29 mouse cellular contexts compared by ENCODE assay signal in genomic region chr1:138607862-138608261, GRCm38 (mm10). TPM values are rescaled to one million over a fixed set of nuclear protein-coding genes. Genes with fewer than 3 reads are reported as not detected.
A peak's percentile ranks its signal among the peaks of the same experiment; 100 is the strongest.
DNase-seq lines count a peak whose midpoint lies in the region; ATAC-seq and TF ChIP-seq lines count a peak whose summit lies in the region.
"Had no signal": no experiment of that assay in that cellular context is flagged by ENCODE, and none has a peak within 500 bp of the region (broad histone marks: within the 10 kb centered on the region; RNA-seq: fewer than 3 reads in every experiment).

No protein-coding gene starts in this region.

- H3K27ac ChIP-seq in gastrocnemius, adult 2 months: peak overlapping the region; percentile 16; the same call in 1 of the 2 replicates
- H3K27ac ChIP-seq in heart, embryonic 12.5 days (ENCODE audit: poor library complexity, severe bottlenecking): peak overlapping the region; percentile 29; the same call in 1 of the 2 replicates
- H3K27ac ChIP-seq in heart, embryonic 15.5 days: peak overlapping the region; percentile 65
- H3K27ac ChIP-seq: embryonic facial prominence, embryonic 10.5 days; embryonic facial prominence, embryonic 13.5 days; forebrain, embryonic 12.5 days; forebrain, embryonic 15.5 days; hindbrain, embryonic 10.5 days; hindbrain, embryonic 13.5 days; intestine, embryonic 15.5 days had no signal

- H3K9me3 ChIP-seq in heart, embryonic 12.5 days (replicated peaks): no peaks in the 10 kb centered on the region
- H3K9me3 ChIP-seq in heart, embryonic 15.5 days (replicated peaks): no peaks in the 10 kb centered on the region
- H3K9me3 ChIP-seq: embryonic facial prominence, embryonic 10.5 days; embryonic facial prominence, embryonic 13.5 days; forebrain, embryonic 12.5 days; forebrain, embryonic 15.5 days; hindbrain, embryonic 10.5 days; hindbrain, embryonic 13.5 days; intestine, embryonic 15.5 days had no signal

- no peaks in the 10 kb centered on the region for H3K27me3 ChIP-seq in heart, embryonic 12.5 days (replicated peaks)
- H3K27me3 ChIP-seq in heart, embryonic 15.5 days: no peaks in the 10 kb centered on the region
- H3K27me3 ChIP-seq: embryonic facial prominence, embryonic 13.5 days; forebrain, embryonic 12.5 days; forebrain, embryonic 15.5 days; hindbrain, embryonic 13.5 days; intestine, embryonic 15.5 days had no signal

- no peak for ATAC-seq in heart, embryonic 12.5 days (ENCODE audit: insufficient number of reproducible peaks, low FRiP score)
- no peak for ATAC-seq in heart, embryonic 15.5 days (replicated peaks; ENCODE audit: insufficient number of reproducible peaks, insufficient read depth, low FRiP score, low read depth)
- ATAC-seq in megakaryocyte-erythroid progenitor cell, adult 5-6 weeks (replicated peaks; ENCODE audit: low FRiP score, low TSS enrichment, poor library complexity, severe bottlenecking): no peak
- ATAC-seq: forebrain, embryonic 15.5 days; hindbrain, embryonic 16.5 days; intestine, embryonic 15.5 days had no signal

- WGBS in heart, embryonic 12.5 days: 78% methylated on average over 7 of the region's 7 CpGs
- 57% methylated on average over 7 of the region's 7 CpGs for WGBS in heart, embryonic 15.5 days

- peak overlapping the region; percentile 30; the same call in 1 of the 2 replicates for H3K4me2 ChIP-seq in heart, embryonic 12.5 days
- 0 out of 2 replicates have a peak overlapping the region, but pooled peaks have one; percentile 21 for H3K4me2 ChIP-seq in heart, embryonic 15.5 days
- H3K4me2 ChIP-seq: embryonic facial prominence, embryonic 13.5 days; forebrain, embryonic 12.5 days; forebrain, embryonic 15.5 days; hindbrain, embryonic 13.5 days; intestine, embryonic 15.5 days had no signal

- no peak for TF ChIP-seq CTCF in gastrocnemius, adult 2 months (IDR thresholded peaks at IDR 0.05)

- peaks cover 27% of the 10 kb centered on the region for H3K4me1 ChIP-seq in heart, embryonic 12.5 days (replicated peaks)
- peaks cover 30% of the 10 kb centered on the region for H3K4me1 ChIP-seq in heart, embryonic 15.5 days (replicated peaks)
- H3K4me1 ChIP-seq: embryonic facial prominence, embryonic 10.5 days; embryonic facial prominence, embryonic 13.5 days; forebrain, embryonic 12.5 days; forebrain, embryonic 15.5 days; hindbrain, embryonic 10.5 days; hindbrain, embryonic 13.5 days; intestine, embryonic 15.5 days had no signal

- no peak for DNase-seq in gastrocnemius, adult 2 months
- DNase-seq in gastrocnemius, postnatal 10 days: no peak
- no peak for DNase-seq in heart, postnatal 14 days
- no peak for DNase-seq in heart, postnatal 10 days
- peak; percentile 60 for DNase-seq in A20 (ENCODE audit: low read depth, low spot score)
- DNase-seq: adrenal gland, adult 2 months; adrenal gland, postnatal 14 days; B cell, adult 2 months; cerebellum, adult 11 months; cerebellum, adult 8-10 months; cerebellum, postnatal 10 days; cerebellum, postnatal 36 days; embryo, embryonic 11 days; gastrocnemius, postnatal 14 days; heart, adult 18-20 months; kidney, adult 18-20 months; kidney, adult 9 months had no signal

- no peaks in the 10 kb centered on the region for H3K36me3 ChIP-seq in heart, embryonic 12.5 days
- no peaks in the 10 kb centered on the region for H3K36me3 ChIP-seq in heart, embryonic 15.5 days
- H3K36me3 ChIP-seq: embryonic facial prominence, embryonic 10.5 days; embryonic facial prominence, embryonic 13.5 days; forebrain, embryonic 12.5 days; forebrain, embryonic 15.5 days; hindbrain, embryonic 10.5 days; hindbrain, embryonic 13.5 days; intestine, embryonic 15.5 days had no signal

- intact Hi-C loops in gastrocnemius, adult 2 months (cut with DNase I): no loop called here
- intact Hi-C loops in heart, postnatal 14 days (cut with DNase I): no loop called here
- intact Hi-C loops in heart, postnatal 10 days (cut with DNase I): no loop called here

- no peak overlapping the region for H3K9ac ChIP-seq in heart, embryonic 12.5 days
- no peak overlapping the region for H3K9ac ChIP-seq in heart, embryonic 15.5 days
- H3K9ac ChIP-seq: embryonic facial prominence, embryonic 13.5 days; forebrain, embryonic 12.5 days; forebrain, embryonic 15.5 days; hindbrain, embryonic 13.5 days; intestine, embryonic 15.5 days had no signal

- H3K4me3 ChIP-seq in gastrocnemius, adult 2 months: no peak overlapping the region
- H3K4me3 ChIP-seq in heart, embryonic 12.5 days: no peak overlapping the region
- no peak overlapping the region for H3K4me3 ChIP-seq in heart, embryonic 15.5 days
- H3K4me3 ChIP-seq: embryonic facial prominence, embryonic 10.5 days; embryonic facial prominence, embryonic 13.5 days; erythroblast, embryonic 14.5 days; forebrain, embryonic 12.5 days; forebrain, embryonic 15.5 days; hindbrain, embryonic 10.5 days; hindbrain, embryonic 13.5 days; intestine, embryonic 15.5 days had no signal

RNA-seq across cellular contexts. Expression of gene Nek7, which starts 12.1 kb away (rescaled TPM):
- total RNA-seq in gastrocnemius, adult 2 months (2021): 100 to 1,000 TPM in 1 of 2 experiments, 10 to 100 TPM in 1; 97.8 to 113 TPM
- total RNA-seq in gastrocnemius, postnatal 10 days (2021): 10 to 100 TPM; 57.2 to 57.5 TPM
- 53.9 and 56.4 TPM in 2 replicates for polyA plus RNA-seq in heart, embryonic 12.5 days (2016; fragmentation: Nextera tagmentation; extraction: Ambion mirVana)
- total RNA-seq in heart, postnatal 14 days (2021): 10 to 100 TPM; 61.7 to 67.1 TPM
- 44.4 and 45.7 TPM in 2 replicates for polyA plus RNA-seq in heart, embryonic 15.5 days (2015; fragmentation: Nextera tagmentation; extraction: Ambion mirVana)
- total RNA-seq in heart, postnatal 10 days (2021): 10 to 100 TPM; 62.1 to 63.5 TPM
- 12.7 and 16.4 TPM in 2 replicates for total RNA-seq in megakaryocyte-erythroid progenitor cell, adult 5-6 weeks (2014; fragmentation: Nextera tagmentation)
- total RNA-seq in megakaryocyte-erythroid progenitor cell, adult 5-6 weeks (2017): 20.2 and 25.7 TPM in 2 replicates
